Mouse (Mus musculus): ENCODE results near the gene Lmo7.

DNA sequence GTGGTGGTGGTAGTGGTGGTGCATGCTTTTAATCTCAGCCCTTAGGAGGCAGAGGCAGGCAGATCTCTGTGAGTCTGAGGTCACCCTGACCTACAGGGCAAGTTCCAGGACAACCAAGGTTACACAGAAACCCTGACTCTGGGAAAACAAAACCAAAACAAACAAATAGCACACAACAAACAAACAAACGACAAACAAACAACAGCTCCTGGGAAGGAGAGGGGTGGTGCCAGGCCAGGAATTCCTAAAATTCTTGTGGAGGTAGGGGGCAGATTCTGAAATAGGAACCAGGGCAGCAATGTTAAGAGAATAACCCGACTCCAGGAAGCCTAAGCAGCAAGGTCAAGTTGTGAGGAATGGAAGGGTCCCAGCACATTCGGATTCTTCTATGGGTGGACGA, 7.7 kb downstream of the Lmo7 start:
- TF ChIP-seq EP300 (IDR thresholded peaks at IDR 0.05; ENCODE audit: low read depth) = no peak
- no peak for TF ChIP-seq CTCF (IDR thresholded peaks at IDR 0.05; ENCODE audit: low read depth)
